Mouse (Mus musculus) forebrain, postnatal 0 days (tissue): ENCODE measurements around the gene Psmd5. TPM values are rescaled to one million over a fixed set of nuclear protein-coding genes. Genes with fewer than 3 reads are reported as not detected.

ENCODE experiments used
- ATAC-seq: fragments of 200-750 bp; cut with Nextera tagmentation; 2 replicates; pipeline ENCODE4 v1.8.0; 2017; ENCODE audit warnings: mild to moderate bottlenecking, moderate library complexity
- DNase-seq: peaks from one replicate; pipeline ENCODE4 v3.0.0-alpha.2; 2015
- H3K27ac ChIP-seq: fragments of 300-500 bp; sonication (generic); 2 replicates; pipeline ENCODE4 v1.5.1; 2014; ENCODE audit warnings: low read depth, mild to moderate bottlenecking, antibody characterized with exemption, low read length, moderate library complexity, mixed read lengths
- H3K27me3 ChIP-seq: fragments of 300-500 bp; sonication (generic); 2 replicates; pipeline ENCODE4 v1.6.1; 2014; ENCODE audit warnings: mild to moderate bottlenecking, low read length, mixed read lengths; ENCODE audit not compliant: insufficient read depth
- H3K36me3 ChIP-seq: fragments of 300-500 bp; sonication (generic); 2 replicates; pipeline ENCODE4 v1.6.1; 2014; ENCODE audit warnings: mild to moderate bottlenecking, moderate library complexity; ENCODE audit not compliant: insufficient read depth
- H3K4me1 ChIP-seq: fragments of 300-500 bp; sonication (generic); 2 replicates; pipeline ENCODE4 v1.6.1; 2014; ENCODE audit warnings: antibody characterized with exemption; ENCODE audit not compliant: insufficient read depth
- H3K4me2 ChIP-seq: fragments of 300-500 bp; sonication (generic); 2 replicates; pipeline ENCODE4 v1.6.1; 2014; ENCODE audit warnings: low read depth, mild to moderate bottlenecking, moderate library complexity
- H3K4me3 ChIP-seq: fragments of 300-500 bp; sonication (generic); 2 replicates; pipeline ENCODE4 v1.5.1; 2014; ENCODE audit warnings: low read depth, low read length, mixed read lengths
- H3K9ac ChIP-seq: fragments of 300-500 bp; sonication (generic); 2 replicates; pipeline ENCODE4 v1.6.1; 2014; ENCODE audit warnings: mild to moderate bottlenecking
- H3K9me3 ChIP-seq: fragments of 300-500 bp; sonication (generic); 2 replicates; pipeline ENCODE4 v1.6.1; 2016; ENCODE audit warnings: low read length
- CTCF ChIP-seq: sonication (generic); IDR thresholded peaks from 2 replicates; pipeline ENCODE4 v1.5.1; 2016; ENCODE audit warnings: antibody characterized with exemption, control low read depth, low read depth
- WGBS: fragments of 180-500 bp; shearing (Covaris S2); extraction: QIAGEN DNeasy Blood & Tissue Kit; methylation state at CpG from one replicate; pipeline ENCODE4 v1.1.7; 2014; 5-methylcytosine and 5-hydroxymethylcytosine counted together
- polyA plus RNA-seq: library from polyadenylated mRNA; unstranded; fragments of >200 nt; fragmentation: Nextera tagmentation; extraction: Ambion mirVana; gene quantifications from 2 replicates; pipeline ENCODE4 v1.2.1, GENCODE M21; 2015
- total RNA-seq: library from RNA; depleted of rRNA; stranded (reverse); fragments of >200 nt; gene quantifications from 2 replicates; pipeline ENCODE4 v1.2.3, GENCODE M21; 2014

Gene Psmd5
- total and polyA plus RNA-seq, 2 experiments from 2014 or later = 43.3 to 85.2 TPM

DNA sequence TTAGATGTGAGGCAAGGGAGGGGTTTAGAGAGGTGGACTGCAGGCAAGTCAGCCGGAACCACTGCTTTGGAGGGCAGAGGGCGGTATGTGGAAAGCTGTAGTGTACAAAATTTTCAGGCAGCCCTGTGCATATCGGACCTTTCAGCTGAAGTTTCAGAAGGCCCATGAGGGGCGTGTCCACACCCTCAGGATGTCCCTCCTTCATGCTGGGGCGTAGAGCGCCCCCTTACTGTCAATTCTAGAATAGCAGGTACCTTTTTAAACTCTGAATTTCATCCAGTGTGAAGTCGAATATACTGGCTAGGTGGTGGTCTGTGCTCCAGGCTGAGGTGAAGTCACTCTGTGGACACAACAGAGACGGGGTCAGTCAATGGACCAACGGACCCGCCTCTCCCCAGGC, 23.1 kb upstream of the Psmd5 start:
- Histone ChIP-seq H3K9ac (no peak overlapping the region), H3K4me2 (no peak overlapping the region), H3K9me3 (no peaks in the 10 kb centered on the region), H3K36me3 (no peaks in the 10 kb centered on the region), H3K27ac (no peak overlapping the region), H3K4me3 (no peak overlapping the region), H3K4me1 (no peaks in the 10 kb centered on the region), H3K27me3 (no peaks in the 10 kb centered on the region)
- no peak for ATAC-seq
- TF ChIP-seq CTCF = peak; percentile 42; the same call in 1 of the 2 replicates
- no peak for DNase-seq
- WGBS = 20% methylated on average over 10 of the region's 10 CpGs

GRCm38 (mm10) chr2:34896821-34897460, 22.2 kb upstream of the Psmd5 start:
- no peak for TF ChIP-seq CTCF
- Histone ChIP-seq H3K27me3 (no peaks in the 10 kb centered on the region), H3K4me1 (no peaks in the 10 kb centered on the region), H3K9me3 (no peaks in the 10 kb centered on the region), H3K4me3 (no peak overlapping the region), H3K27ac (no peak overlapping the region), H3K9ac (no peak overlapping the region), H3K4me2 (no peak overlapping the region), H3K36me3 (no peaks in the 10 kb centered on the region)
- ATAC-seq = no peak
- DNase-seq = no peak
- WGBS = 86% methylated on average over 17 of the region's 17 CpGs

- Histone ChIP-seq H3K27me3 (no peaks in the 10 kb centered on the region), H3K4me3 (no peak overlapping the region), H3K9me3 (no peaks in the 10 kb centered on the region), H3K4me2 (no peak overlapping the region), H3K36me3 (no peaks in the 10 kb centered on the region), H3K9ac (no peak overlapping the region), H3K27ac (no peak overlapping the region), H3K4me1 (no peaks in the 10 kb centered on the region)
- ATAC-seq (no peak), DNase-seq (no peak)
- WGBS = 83% methylated on average over 19 of the region's 19 CpGs
- no peak for TF ChIP-seq CTCF
Observed at GRCm38 (mm10) chr2:34895503-34896113, 20.8 kb upstream of the Psmd5 start.

DNA sequence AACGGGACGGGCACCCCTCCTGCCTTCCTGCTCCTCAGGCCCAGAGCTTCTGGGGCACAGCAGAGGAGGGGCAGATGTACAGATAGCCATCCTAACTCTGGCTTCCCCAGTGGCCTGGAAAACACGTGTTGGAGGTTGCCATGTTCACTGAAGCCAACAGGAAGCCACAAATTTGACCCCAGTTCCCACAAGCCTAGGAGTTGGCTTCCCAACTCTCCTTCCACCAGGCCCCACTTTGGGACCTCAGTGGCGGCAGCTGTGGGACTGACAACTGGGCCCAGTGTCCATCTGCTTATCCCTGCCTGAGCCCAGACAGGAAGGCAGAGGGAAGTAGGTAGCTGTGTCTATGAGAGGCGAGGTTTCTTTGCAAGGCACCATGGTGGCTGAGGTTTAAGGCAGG, 19.2 kb upstream of the Psmd5 start:
- Histone ChIP-seq H3K4me3 (no peak overlapping the region), H3K4me2 (no peak overlapping the region), H3K9me3 (no peaks in the 10 kb centered on the region), H3K27me3 (no peaks in the 10 kb centered on the region), H3K36me3 (no peaks in the 10 kb centered on the region), H3K4me1 (no peaks in the 10 kb centered on the region), H3K27ac (no peak overlapping the region), H3K9ac (no peak overlapping the region)
- DNase-seq (no peak), ATAC-seq (no peak)
- WGBS = 81% methylated on average over 5 of the region's 5 CpGs
- TF ChIP-seq CTCF = no peak

DNA sequence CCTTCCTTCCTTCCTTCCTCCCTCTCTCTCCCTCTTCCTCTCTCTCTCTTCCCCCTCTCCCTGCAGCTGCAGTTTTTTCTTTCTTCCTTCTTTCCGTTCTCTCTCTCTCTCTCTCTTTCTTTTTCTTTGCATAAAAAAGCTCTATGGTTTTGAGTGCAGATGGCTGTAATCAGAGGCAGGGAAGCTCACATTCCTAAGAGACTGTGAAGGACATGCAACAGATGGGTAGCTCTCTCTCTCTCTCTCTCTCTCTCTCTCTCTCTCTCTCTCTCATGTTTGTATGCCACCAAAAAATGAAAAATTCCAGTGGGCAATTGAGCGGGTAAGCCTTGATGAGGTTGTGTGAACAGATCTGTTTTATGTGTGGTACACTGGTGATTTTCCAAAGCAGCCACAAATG, 9.4 kb upstream of the Psmd5 start:
- 74% methylated on average over 2 of the region's 2 CpGs for WGBS
- DNase-seq = no peak
- Histone ChIP-seq H3K27ac (no peak overlapping the region), H3K9ac (no peak overlapping the region), H3K27me3 (no peaks in the 10 kb centered on the region), H3K9me3 (no peaks in the 10 kb centered on the region), H3K4me1 (no peaks in the 10 kb centered on the region), H3K4me3 (no peak overlapping the region), H3K36me3 (no peaks in the 10 kb centered on the region), H3K4me2 (no peak overlapping the region)
- TF ChIP-seq CTCF = no peak
- ATAC-seq = no peak

DNA sequence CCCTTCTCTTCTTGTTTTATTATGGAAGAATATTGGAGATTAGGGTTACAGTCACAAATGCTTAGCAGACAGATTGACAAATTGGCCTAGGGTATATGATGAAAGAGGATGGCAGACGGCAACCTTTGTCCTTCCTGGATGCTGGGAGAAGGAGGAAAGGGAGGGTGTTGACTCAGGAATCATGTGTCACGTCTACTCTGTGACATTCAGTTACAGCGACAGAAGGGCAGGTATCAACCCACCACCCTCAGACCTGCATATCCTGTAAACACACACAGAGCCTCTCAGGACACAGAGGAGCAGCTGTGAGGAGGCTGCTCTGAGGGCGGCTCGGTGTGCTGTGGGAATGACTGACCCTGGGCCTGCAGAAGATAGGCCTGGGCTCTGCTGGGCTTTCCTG, 8.4 kb upstream of the Psmd5 start:
- WGBS = 75% methylated on average over 5 of the region's 5 CpGs
- H3K4me1 ChIP-seq = no peaks in the 10 kb centered on the region
- H3K27ac ChIP-seq = no peak overlapping the region
- no peak overlapping the region for H3K9ac ChIP-seq
- H3K9me3 ChIP-seq = no peaks in the 10 kb centered on the region
- TF ChIP-seq CTCF = no peak
- no peaks in the 10 kb centered on the region for H3K36me3 ChIP-seq
- no peak for ATAC-seq
- no peak overlapping the region for H3K4me3 ChIP-seq
- H3K27me3 ChIP-seq = no peaks in the 10 kb centered on the region
- no peak for DNase-seq
- no peak overlapping the region for H3K4me2 ChIP-seq

DNA sequence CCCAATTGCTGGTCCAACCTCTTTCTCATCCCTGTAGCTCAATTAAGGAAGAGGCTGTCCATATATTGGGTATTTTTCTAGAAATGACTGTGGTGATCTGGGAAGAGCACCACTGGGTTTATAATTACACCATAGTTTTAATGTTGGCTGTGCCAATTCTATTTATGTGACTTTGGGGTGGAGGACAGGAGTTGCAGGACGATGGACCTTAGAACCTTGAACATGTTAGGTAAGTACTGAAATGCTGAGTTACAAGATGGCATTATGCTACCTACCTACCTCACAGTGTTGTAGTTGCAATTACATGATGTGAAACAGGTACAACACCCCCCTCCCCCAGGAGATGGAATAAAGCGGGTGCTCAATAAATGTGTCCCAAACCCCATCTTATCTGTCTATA, 8.0 kb upstream of the Psmd5 start:
- H3K9me3 ChIP-seq = no peaks in the 10 kb centered on the region
- no peak for DNase-seq
- no peaks in the 10 kb centered on the region for H3K4me1 ChIP-seq
- H3K4me3 ChIP-seq = no peak overlapping the region
- H3K9ac ChIP-seq = no peak overlapping the region
- no peak overlapping the region for H3K27ac ChIP-seq
- no peaks in the 10 kb centered on the region for H3K27me3 ChIP-seq
- no peak overlapping the region for H3K4me2 ChIP-seq
- no peaks in the 10 kb centered on the region for H3K36me3 ChIP-seq
- no peak for TF ChIP-seq CTCF
- 98% methylated on average over 2 of the region's 2 CpGs for WGBS
- ATAC-seq = no peak
